Mouse (Mus musculus) adrenal gland, postnatal 36 days (tissue): ENCODE measurements at regions not wholly inside any gene's neighbourhood (a gene's known extent, or its start where the extent isn't known, plus 50 kb on each side); places are given as distances from the start of the nearest gene placed in this dataset.
A peak's percentile ranks its signal among the peaks of the same experiment; 100 is the strongest.

Experiments
- DNase-seq, 2 experiments: peaks; one replicate each; pipeline ENCODE4 v3.0.0; 2021; ENCODE audit warnings: mixed read lengths in 1 of 2

DNA sequence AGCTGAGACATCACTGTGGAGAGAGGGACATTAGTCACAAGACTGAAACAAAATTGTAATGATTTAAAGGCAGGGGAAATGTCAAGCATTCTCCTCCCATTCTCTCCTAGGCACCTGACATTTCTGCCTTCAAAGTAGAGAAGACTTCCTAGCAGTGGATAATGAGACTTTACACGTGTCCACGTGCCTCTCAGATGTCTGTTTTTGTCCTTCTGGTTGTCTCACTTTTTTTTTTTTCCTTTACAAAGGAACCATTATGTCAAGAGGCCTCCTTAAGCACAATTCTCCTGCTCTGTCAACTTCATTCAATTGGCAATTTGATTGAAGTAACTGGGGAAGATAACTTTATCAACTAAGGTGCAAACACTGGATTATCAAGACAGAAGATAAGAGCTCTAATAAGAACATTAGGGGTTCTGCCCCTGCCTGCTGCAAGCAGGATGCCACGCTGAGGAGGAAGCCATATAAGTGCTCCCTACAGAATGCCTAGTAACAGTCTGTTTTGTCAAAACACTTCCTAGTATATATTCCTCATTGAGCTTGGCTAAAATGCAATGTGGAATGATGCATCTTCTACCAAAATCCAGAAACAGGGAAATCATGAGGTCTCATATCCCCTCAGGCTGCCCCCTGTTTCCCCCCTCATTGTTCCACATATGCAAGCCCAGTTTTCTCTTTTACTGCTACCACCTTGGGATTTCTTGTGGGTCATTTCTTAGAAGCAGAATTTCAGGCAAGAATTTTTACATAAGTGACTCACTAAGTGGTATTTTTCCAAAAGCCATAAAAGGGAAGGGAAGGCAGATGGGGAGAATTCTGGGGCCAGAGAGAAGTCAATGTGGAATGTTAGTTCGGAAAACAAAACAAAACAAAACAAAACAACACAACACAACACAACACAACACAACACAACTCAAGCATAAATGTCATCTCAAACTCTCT, 967.0 kb upstream of the Lrrc6 start:
- no peak for DNase-seq

DNA sequence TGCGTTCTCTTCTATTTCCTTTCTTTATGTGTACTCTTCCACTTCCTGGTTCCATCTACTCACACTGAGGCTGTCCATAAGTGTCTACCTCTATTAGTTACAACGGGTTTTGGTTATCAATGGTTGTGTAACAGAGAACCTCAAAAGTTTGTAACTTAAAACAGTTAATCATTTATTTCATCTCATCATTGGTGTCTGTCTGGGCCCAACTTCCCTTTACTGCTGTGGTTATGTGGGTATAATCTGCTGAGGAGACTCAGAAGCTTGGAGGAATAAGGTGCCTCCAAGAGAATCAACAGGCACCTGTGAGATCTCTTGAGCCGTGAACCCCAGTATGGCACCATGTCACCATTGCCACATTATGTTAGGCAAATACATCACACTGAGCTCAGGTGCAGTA, 962.2 kb upstream of the Lrrc6 start:
- DNase-seq = no peak

DNA sequence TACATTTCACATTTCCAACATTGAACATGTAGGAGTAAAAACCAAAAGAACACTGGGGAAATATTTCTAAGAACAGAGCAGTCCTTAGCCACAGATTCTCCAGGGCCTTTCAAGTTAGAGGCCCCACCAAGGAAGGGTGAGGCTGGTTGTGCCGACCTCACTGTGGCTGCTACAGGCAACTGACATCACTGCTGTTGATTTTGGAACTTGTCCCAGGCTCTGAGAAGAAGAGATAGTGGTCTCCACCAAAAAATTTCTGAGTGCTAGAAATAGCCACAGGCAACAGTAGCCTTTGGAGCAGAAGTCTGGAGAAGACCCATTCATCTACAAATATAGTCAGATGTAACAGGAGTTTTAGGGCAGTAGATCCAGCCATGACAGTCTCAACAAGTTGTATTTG, 959.7 kb upstream of the Lrrc6 start:
- DNase-seq = no peak

DNA sequence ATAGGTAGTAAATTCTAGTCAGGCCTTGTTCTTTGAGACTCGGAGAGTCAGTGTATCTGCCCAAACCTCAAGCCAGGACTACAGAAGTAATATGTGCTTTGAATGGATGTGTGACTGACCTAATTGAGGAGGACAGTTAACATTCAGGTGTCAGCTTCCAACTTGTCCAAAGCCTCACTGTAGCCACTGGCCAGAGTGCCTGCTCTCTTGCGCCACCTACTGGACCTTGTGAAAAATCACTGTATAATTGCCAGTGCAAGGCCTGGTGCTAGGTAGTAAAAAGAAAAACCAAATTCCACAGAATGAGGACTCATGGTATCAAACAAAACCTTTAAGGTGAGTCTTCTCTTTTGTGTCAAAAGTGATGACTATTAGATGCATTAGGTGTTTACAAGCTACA, 933.6 kb upstream of the Lrrc6 start:
- DNase-seq = peak; percentile 59 to 73

DNA sequence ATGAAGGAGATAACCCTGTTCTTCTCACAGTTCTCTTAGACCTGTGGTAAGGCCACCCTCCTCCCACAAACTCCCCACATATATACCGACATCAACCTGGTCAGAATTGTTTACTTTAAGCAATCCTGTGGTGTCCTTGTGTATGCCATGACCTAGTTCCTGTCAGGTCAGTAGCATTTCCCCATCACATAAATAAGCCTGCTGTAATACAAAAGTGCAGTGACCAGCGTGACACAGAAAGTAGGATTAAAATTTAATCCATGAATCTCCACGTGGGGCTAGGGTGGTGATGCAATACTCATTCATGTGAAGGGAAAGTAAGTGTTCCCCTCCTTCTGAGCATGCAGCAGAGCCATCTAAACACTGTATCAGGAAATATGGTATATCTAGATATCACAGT, 923.2 kb upstream of the Lrrc6 start:
- DNase-seq = peak in 1 of 2 experiments; percentile 13

DNA sequence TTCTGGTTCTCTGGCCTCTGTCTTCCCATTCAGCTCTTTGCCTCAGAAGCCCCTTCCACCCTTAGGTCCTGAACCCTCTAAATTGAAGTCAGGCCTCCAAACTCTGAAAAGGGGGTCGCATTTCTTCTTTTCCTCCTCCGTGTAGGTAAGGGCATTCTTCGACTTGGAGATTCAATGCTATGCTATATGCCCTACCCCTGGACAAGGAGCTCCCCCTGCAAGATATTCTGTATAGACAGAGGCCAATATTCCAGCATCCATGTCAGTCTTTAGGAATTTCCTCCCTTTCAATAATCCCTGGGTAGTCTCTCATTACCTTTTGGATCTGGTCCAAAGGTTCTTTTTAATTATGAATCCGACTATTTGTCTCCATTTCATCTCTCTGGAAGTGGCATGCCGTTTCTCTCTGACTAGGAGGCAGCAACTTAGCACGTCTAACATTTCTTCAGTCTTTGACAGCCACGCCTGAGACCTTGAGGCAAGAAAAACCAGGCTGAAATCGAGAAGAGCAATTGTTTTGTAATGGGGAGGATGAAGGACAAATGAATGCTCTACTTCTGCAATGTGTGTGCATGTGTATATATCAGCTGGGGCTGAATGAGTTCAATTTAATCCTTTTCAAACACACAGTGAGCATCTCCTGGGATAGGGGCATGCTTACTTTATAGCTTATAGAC, 921.7 kb upstream of the Lrrc6 start:
- peak in 1 of 2 experiments; percentile 27 for DNase-seq

DNA sequence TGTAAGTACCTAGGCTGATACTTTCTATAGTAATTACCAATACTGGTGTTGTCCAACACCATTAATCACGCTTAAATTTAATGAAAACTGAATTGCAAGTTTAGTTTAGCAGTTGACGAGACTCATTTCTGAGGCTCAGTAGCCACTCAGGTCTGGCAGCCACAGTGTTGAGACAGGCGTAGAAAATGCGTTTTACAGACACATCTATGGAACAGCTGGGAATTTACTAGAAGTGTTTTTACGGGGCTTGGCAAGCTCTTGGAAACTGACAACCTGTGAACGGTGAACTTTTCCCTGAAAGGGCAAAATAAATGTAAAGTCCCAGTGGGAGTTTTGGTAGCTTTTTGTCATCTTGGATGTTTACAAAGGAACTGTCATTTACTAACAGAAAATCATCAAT, 920.1 kb upstream of the Lrrc6 start:
- no peak for DNase-seq

DNA sequence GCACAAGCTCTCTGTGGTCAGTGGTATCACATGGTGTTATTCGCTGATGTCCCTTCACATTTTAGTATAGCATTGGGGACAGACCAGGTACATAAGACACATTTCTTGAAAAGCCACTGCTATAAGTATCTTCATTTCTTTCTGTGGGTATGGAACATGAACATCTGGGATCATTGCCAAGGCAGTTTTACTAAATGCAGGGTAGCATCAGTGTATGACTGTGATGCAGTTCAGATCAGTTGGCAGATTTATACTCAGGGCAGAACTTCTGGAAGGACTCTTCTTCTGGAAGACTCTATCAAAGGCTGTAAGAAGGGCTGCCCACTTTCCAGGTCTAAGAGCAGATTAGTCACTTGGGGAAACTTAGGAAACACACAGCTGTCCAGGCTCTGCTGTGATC, 919.0 kb upstream of the Lrrc6 start:
- DNase-seq = no peak

DNA sequence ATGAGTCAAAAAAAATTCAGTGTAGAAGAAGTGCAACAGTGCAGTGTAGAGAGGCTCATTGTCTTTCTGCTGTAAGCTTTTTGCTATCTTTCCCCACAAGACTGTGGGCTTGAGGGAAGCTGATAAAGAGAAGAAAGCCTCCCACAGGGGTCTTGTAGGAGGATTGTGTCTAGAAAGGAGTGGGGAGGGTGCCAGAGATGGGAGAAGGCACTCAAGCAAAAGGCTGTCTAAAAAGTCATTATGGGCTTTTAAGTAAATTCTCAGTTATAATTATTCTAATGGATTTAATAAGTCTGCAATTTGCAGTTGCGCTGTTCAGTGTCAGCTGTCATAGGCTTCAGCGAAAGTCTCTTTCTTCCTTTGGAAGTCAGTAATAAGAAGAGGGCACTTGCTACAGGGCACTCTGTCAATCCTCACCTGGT, 917.0 kb upstream of the Lrrc6 start:
- DNase-seq = no peak

DNA sequence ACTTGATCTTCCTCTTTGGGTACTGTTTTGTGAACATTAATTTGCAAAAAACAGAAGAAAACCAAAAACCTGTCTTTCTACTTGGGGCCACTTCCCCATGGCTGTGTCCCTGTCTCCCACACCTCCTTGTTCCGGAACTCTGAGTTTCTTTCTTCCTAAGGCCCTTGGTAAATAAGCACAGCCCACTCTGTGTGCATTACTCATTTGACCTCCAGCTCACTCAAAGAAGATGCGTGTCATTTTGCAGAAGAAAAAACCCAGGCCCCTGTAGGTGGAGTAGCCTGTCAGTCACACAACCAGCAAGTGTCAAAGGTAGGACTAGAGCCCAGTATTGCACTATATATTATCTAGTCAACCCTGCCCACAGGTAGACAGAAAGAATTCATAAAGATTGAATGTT, 915.1 kb upstream of the Lrrc6 start:
- no peak for DNase-seq

DNA sequence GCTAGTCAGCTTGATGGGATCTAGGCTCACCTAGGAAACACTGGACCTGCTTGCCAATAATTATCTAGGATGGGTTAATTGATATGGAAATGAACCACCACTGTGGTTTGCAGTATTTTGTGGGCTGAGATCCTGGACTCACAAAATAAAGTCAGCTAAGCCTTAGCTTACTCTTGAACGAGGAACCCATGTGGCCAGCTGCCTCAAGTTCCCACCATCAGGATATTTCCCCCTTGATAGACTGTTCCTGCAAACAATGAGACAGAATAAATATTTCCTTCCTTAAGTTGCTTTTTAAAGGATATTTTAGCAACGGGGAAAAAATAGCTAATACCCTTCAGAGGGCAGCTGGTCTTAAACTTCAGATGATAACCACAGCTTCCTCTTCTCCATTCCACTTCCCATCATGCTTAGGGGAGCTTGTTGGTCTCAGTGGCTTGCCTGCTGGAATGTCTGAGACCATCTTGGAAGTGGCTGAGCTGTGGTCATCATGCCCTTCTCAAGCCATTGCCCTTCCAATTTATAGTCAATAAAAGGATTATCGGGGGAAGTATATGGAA, 913.7 kb upstream of the Lrrc6 start:
- no peak for DNase-seq

DNA sequence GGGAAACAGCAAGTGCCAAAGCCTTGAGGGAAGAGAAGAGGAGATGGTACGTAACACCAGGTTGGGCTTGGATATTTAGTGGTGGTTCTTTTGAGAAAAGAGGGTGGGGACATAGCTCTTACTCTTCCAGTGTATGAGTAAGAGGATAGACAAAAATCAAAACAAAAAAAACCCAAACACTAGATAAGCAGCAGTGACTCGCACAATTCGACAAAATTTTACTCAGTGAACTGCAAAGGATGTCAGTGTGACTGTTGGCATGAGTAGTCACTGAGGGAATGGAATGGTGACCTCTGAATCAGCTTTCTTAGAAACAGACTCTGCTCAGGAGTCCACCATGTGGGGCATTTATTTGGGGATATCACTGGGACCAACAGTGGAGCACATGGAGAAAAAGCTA, 912.9 kb upstream of the Lrrc6 start:
- DNase-seq = no peak

DNA sequence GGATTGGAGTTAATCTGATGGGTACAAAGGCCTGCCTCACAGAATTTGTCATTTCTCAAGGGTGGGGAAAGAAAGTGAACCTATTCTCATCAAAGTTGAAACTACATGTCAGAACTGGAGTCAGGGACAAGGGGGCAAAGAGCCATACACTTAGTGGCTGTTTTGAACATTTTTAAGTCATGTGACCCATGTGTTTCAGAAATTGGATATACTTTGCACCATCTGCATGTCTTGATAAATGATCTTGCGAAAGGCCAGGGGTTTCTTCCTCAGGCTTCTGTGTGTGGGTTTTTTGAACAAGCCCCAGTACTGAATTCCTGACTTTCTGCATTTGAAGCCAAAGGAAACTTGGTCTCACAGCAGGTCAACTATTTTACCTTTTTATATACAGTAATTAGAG, 911.7 kb upstream of the Lrrc6 start:
- no peak for DNase-seq

DNA sequence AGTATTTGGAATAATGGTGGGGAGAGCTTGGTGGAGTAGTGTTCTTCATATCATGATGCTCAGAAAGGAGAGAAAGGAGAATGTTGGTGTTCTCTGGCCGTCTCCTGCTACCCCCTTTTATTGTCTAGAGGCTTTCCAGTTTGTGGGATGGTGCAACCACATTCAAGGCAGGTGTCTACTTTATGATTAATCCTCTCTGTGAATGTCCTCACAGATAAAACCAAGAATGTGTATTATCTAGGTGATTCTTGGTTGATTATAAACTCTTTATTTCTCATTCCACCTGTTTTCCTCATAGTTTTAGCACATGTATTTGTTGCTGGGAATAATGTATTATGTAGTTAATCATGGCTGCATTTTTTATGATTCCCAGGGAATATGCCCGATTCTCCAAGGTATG, 910.9 kb upstream of the Lrrc6 start:
- DNase-seq = no peak

DNA sequence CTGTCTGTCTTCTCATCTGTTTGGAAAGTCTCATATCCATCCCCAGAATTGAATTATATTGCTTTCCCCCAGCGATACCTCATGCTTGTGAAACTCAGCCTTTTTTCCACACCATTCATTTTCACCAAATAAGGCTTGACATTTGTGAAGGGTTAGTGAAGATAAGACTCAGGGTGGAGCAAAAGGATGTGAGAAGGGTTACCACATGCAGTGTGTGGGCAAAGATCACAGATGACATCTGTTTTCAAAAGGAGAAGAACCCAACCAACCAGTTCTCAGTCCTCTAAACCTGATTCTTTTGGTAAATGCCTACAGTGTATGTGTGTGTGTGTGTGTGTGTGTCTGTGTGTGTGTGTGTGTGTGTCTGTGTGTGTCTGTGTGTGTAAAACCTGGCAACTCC, 909.3 kb upstream of the Lrrc6 start:
- no peak for DNase-seq

DNA sequence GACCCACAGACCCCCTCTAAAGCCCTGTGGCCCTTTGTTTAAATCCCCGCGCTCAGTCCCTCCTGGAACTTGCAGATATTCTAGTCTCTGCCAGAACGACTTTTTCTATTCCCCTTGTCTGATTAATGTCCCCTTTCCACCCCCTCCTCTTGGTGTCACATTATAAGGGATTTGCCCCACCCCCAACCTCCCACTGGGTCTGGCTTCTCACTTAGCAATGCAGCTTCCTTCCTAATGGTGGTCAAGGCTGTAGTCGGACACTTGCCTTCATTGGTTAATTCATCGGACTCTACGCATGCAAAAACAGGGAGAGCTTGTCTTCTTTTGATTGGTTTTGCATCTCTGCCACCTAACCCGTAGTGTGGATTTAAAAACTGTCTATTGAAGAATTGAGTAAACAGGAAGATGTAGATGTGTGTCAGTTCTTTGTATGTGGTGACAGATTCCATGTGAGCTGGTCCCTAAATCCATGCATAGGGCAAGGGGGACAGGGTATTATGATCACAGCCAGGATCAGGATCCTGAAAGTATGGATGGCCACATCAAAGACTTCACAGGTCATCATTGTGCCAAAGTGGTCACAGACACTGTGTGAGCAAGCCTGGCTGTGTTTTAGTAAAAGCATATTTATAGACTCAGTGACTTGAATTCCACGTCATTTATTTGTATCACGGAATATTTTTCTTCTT, 908.3 kb upstream of the Lrrc6 start:
- no peak for DNase-seq

DNA sequence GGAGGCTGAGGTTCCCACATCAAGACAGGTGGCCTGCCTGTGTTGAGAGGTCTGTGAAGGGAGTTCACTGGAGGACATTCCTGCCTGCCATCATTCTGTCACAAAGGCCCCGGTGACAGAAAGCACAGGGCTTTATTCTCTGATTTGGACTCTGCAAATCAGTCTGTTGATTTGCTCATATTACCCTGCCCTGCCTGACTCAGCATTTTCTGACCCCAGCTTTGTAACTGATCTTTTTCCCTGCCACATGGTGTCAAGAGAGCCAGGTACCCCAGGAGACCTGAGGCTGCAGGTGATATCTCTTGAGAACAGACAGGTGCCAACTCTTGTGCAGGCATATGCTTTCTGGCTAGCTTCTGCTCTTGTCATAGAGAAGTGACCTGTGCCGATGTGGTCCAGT, 906.5 kb upstream of the Lrrc6 start:
- no peak for DNase-seq

DNA sequence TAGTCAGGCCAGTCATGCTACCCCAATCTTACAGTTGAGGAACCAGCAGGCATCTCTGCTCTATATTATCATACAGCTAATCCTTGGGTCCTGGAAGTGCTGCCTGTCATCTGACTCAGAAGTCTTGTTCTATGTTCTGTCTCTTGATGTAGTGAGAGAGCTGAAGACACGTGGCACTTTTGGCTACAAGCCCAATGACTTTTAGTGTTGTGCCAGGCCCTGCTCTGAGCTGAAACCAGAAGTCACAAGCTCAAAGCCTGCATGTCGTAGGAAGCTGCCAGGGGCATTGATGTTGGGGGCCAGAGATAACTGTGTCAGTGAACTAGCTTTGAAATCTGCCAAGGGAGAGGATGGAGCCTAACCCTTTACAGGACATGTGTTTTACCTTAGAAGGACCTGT, 904.8 kb upstream of the Lrrc6 start:
- peak; percentile 60 to 64 for DNase-seq

DNA sequence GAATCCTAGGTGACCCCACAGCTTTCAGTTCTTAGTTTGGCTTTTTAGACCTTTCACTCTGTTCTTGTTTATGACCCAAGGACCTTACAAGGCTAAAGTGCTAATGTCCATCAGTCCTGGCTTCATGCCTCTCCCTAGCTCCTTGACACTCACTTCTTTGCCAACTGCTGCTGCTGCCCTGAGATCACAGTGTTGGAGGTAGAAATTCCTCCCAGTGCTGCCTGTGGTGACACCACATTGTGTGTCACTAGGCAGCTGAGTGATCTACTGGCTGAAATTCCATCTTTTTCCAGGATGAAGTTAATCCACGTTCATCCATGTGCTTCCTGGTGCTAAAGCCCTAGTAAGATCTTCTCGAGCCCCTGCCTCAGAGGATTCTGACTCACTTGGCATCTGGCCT, 904.3 kb upstream of the Lrrc6 start:
- DNase-seq = no peak

DNA sequence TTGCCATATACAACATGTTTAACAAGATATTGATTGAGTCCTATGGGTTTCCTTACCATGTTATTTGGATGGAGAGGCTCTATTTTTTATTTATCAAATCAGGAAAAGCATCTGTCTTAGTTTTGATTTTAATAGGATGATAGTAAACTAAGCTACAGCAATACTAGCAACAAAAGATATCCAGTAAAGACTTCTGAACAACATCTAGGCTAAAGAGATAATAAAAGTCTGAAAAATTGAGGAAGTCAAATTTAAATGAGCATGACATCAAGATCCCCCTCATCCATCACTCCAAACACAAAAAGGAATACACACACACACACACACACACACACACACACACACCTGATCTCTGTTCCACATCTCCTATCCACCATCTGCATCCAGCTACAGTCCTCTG, 901.6 kb upstream of the Lrrc6 start:
- no peak for DNase-seq

DNA sequence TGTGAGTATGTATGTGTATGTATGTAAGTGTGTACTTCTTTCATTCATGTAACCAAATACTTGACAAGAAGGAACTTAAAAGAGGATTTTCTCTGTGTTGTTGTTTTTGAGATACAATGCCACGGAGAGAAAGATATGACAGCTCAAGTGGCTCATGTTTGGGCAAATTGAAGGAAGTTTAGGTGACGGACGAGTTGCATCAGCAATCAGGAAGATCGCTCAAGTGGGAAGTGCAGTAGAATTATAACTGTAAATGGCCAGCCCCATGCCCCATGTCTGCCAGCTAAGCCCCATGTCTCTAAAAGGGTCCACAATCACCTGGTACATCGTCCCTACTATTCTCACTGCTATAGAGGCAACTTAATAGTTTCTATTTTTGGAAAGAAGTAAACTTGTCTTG, 896.6 kb upstream of the Lrrc6 start:
- no peak for DNase-seq

DNA sequence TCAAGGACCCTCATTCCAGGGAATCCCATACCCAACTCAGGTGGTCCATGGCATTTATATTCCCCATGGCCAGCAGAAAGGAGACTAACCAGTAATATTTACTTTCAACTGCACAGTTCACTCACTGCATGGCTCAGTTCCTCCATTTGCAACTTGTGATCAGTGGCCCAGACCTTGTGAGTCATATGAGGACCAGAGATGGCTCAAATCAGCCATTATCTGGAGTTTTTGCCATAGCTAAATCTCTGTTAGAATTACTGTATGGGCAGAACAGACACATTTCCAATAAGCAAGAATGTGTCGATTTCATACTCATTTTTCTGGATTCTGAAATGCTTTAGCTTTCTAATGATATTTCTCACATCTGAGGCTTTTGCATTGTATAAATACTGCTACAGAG, 894.4 kb upstream of the Lrrc6 start:
- DNase-seq = no peak

DNA sequence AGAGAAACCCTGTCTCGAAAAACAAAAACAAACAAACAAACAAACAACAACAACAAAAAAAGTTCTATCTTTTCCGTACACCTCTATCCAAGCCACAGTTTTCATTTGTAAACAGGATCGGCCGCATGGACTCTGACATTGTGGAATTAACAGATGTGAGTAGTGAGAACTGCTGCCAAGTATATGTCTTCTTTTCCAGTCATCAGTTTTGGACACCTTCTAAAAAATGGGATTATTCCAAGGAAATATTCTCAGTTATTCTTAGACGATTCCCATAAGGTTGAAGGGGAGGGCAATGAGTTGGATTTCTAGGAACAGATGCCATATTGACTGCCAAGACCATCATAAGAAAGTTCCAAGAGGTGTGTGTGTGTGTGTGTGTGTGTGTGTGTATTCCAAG, 891.2 kb upstream of the Lrrc6 start:
- DNase-seq = no peak
